18 mouse cellular contexts compared by ENCODE assay signal in the genomic region with DNA sequence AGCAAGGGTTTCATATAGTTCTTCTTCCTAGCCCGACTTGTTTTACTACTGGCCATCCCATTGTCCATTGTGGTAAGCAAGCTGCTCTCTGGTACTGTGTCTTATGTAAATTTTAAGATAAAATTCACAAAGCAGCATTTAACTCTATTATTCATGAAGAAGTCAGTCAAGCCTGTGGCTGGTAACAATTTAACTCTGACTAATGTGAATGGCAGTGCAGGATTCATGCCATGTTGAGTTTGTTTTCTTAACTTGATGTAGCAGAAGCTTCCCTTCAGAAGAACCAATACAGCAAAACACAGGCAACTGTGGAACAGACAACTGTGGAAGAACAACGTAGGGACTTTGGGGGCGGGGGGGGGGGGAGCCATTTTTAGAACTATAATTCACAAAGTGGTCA.
"Had no signal": no experiment of that assay in that cellular context is flagged by ENCODE, and none has a peak within 500 bp of the region (broad histone marks: within the 10 kb centered on the region; RNA-seq: fewer than 3 reads in every experiment).

No protein-coding gene starts in this region.

- H3K27me3 ChIP-seq: limb, embryonic 12.5 days; limb, embryonic 15.5 days; liver, embryonic 12.5 days; liver, embryonic 15.5 days; lung, embryonic 15.5 days; neural tube, embryonic 12.5 days; neural tube, embryonic 15.5 days had no signal

- H3K9ac ChIP-seq: limb, embryonic 12.5 days; limb, embryonic 15.5 days; liver, embryonic 12.5 days; liver, embryonic 15.5 days; lung, embryonic 15.5 days; neural tube, embryonic 12.5 days; neural tube, embryonic 15.5 days had no signal

- H3K9me3 ChIP-seq: limb, embryonic 12.5 days; limb, embryonic 15.5 days; liver, embryonic 12.5 days; liver, embryonic 15.5 days; lung, embryonic 15.5 days; neural tube, embryonic 12.5 days; neural tube, embryonic 15.5 days had no signal

- H3K4me1 ChIP-seq: limb, embryonic 12.5 days; limb, embryonic 15.5 days; lung, embryonic 15.5 days; neural tube, embryonic 12.5 days; neural tube, embryonic 15.5 days had no signal

- DNase-seq: kidney, postnatal 25 days; left cerebral cortex, postnatal 4 days; lung, adult 18-20 months; lung, postnatal 14 days; lung, postnatal 4 days; midbrain, embryonic 14.5 days; thymus, adult 18-20 months; thymus, postnatal 4 days had no signal

- H3K4me3 ChIP-seq: limb, embryonic 12.5 days; limb, embryonic 15.5 days; liver, embryonic 12.5 days; liver, embryonic 15.5 days; lung, embryonic 15.5 days; neural tube, embryonic 12.5 days; neural tube, embryonic 15.5 days had no signal

- H3K4me2 ChIP-seq: limb, embryonic 12.5 days; limb, embryonic 15.5 days; liver, embryonic 12.5 days; liver, embryonic 15.5 days; lung, embryonic 15.5 days; midbrain, embryonic 11.5 days; neural tube, embryonic 12.5 days; neural tube, embryonic 15.5 days had no signal

- H3K27ac ChIP-seq: kidney, postnatal 0 days; limb, embryonic 12.5 days; limb, embryonic 15.5 days; liver, embryonic 12.5 days; liver, embryonic 15.5 days; lung, embryonic 15.5 days; neural tube, embryonic 12.5 days; neural tube, embryonic 15.5 days had no signal

- H3K36me3 ChIP-seq: limb, embryonic 15.5 days; liver, embryonic 15.5 days; lung, embryonic 15.5 days; neural tube, embryonic 12.5 days; neural tube, embryonic 15.5 days had no signal

- ATAC-seq: intestine, postnatal 0 days; liver, embryonic 12.5 days had no signal
